Mouse (Mus musculus): ENCODE results near the gene Gm17604. TPM values are rescaled to one million over a fixed set of nuclear protein-coding genes. Genes with fewer than 3 reads are reported as not detected.

The Gm17604 gene
- polyA plus RNA-seq (2015; fragmentation: Nextera tagmentation; extraction: Ambion mirVana) = not detected in 2 replicates

- Histone ChIP-seq H3K4me2 (replicated peaks) (no peak within 1 kb of the TSS), H3K27ac (replicated peaks) (no peak within 1 kb of the TSS), H3K9me3 (no peaks in the 10 kb centered on the region), H3K4me1 (no peaks in the 10 kb centered on the region), H3K9ac (replicated peaks) (no peak within 1 kb of the TSS), H3K4me3 (no peak within 1 kb of the TSS), H3K36me3 (no peaks in the 10 kb centered on the region), H3K27me3 (no peaks in the 10 kb centered on the region)
- no peak for ATAC-seq (replicated peaks)
Observed at GRCm38 (mm10) chrX:165004779-165005324, at the start of gene Gm17604. Gene Gm17604 (minus strand): TSS chrX:165004829.

- Histone ChIP-seq H3K9me3 (no peaks in the 10 kb centered on the region), H3K27me3 (no peaks in the 10 kb centered on the region), H3K4me2 (replicated peaks) (no peak overlapping the region), H3K36me3 (no peaks in the 10 kb centered on the region), H3K9ac (replicated peaks) (no peak overlapping the region), H3K4me1 (no peaks in the 10 kb centered on the region), H3K27ac (replicated peaks) (no peak overlapping the region), H3K4me3 (no peak overlapping the region)
- ATAC-seq (replicated peaks) = no peak
- WGBS = 97% methylated on average over 1 of the region's 1 CpGs
Observed at GRCm38 (mm10) chrX:165049929-165050328, 45.3 kb upstream of the Gm17604 start.

- WGBS = 26% methylated on average over 4 of the region's 4 CpGs
- no peak overlapping the region for H3K4me3 ChIP-seq
- no peaks in the 10 kb centered on the region for H3K27me3 ChIP-seq
- no peaks in the 10 kb centered on the region for H3K36me3 ChIP-seq
- H3K4me2 ChIP-seq (replicated peaks) = no peak overlapping the region
- H3K4me1 ChIP-seq = no peaks in the 10 kb centered on the region
- H3K27ac ChIP-seq (replicated peaks) = no peak overlapping the region
- no peak overlapping the region for H3K9ac ChIP-seq (replicated peaks)
- ATAC-seq (replicated peaks) = no peak
- no peaks in the 10 kb centered on the region for H3K9me3 ChIP-seq
Observed at GRCm38 (mm10) chrX:165003141-165003540, 1.5 kb downstream of the Gm17604 start.

GRCm38 (mm10) chrX:164980193-164980775, 24.3 kb downstream of the Gm17604 start, which contains the start of the genes Mospd2 and Fancb:
Gene Mospd2 (minus strand): TSS chrX:164980375.
Gene Fancb (plus strand): TSS chrX:164980592.
- H3K4me1 ChIP-seq = peaks cover 14% of the 10 kb centered on the region
- H3K27me3 ChIP-seq = no peaks in the 10 kb centered on the region
- no peaks in the 10 kb centered on the region for H3K36me3 ChIP-seq
- WGBS = 14% methylated on average over 26 of the region's 26 CpGs
- no peaks in the 10 kb centered on the region for H3K9me3 ChIP-seq
- H3K4me3 ChIP-seq = peak within 1 kb of the TSS; percentile 58
- ATAC-seq (replicated peaks) = peak; percentile 100
- H3K9ac ChIP-seq (replicated peaks) = peak within 1 kb of the TSS; percentile 68
- H3K27ac ChIP-seq (replicated peaks) = peak within 1 kb of the TSS; percentile 68
- H3K4me2 ChIP-seq (replicated peaks) = peak within 1 kb of the TSS; percentile 41

- ATAC-seq (replicated peaks) = no peak
- H3K4me2 ChIP-seq (replicated peaks) = 0 out of 2 replicates have a peak overlapping the region, but pooled peaks have one; percentile 41
- H3K27ac ChIP-seq (replicated peaks) = no peak overlapping the region
- peaks cover 14% of the 10 kb centered on the region for H3K4me1 ChIP-seq
- 98% methylated on average over 2 of the region's 2 CpGs for WGBS
- H3K9me3 ChIP-seq = no peaks in the 10 kb centered on the region
- no peaks in the 10 kb centered on the region for H3K27me3 ChIP-seq
- H3K36me3 ChIP-seq = no peaks in the 10 kb centered on the region
- no peak overlapping the region for H3K9ac ChIP-seq (replicated peaks)
- H3K4me3 ChIP-seq = peak overlapping the region; percentile 58; the same call in 1 of the 2 replicates
Observed at GRCm38 (mm10) chrX:164978866-164979265, 25.8 kb downstream of the Gm17604 start.

GRCm38 (mm10) chrX:164971206-164971605, 33.4 kb downstream of the Gm17604 start:
- 55% methylated on average over 3 of the region's 3 CpGs for WGBS
- H3K9me3 ChIP-seq = no peaks in the 10 kb centered on the region
- H3K27me3 ChIP-seq = no peaks in the 10 kb centered on the region
- ATAC-seq (replicated peaks) = no peak
- H3K9ac ChIP-seq (replicated peaks) = no peak overlapping the region
- H3K36me3 ChIP-seq = no peaks in the 10 kb centered on the region
- H3K4me1 ChIP-seq = no peaks in the 10 kb centered on the region
- no peak overlapping the region for H3K4me3 ChIP-seq
- H3K4me2 ChIP-seq (replicated peaks) = no peak overlapping the region
- H3K27ac ChIP-seq (replicated peaks) = no peak overlapping the region

GRCm38 (mm10) chrX:164965750-164966448, 38.7 kb downstream of the Gm17604 start:
- H3K9ac ChIP-seq (replicated peaks) = no peak overlapping the region
- 84% methylated on average over 3 of the region's 3 CpGs for whole genome bisulfite sequencing
- ATAC-seq (replicated peaks) = no peak
- H3K27ac ChIP-seq (replicated peaks) = no peak overlapping the region
- H3K27me3 ChIP-seq = no peaks in the 10 kb centered on the region
- no peaks in the 10 kb centered on the region for H3K4me1 ChIP-seq
- H3K36me3 ChIP-seq = peaks cover 2% of the 10 kb centered on the region; the same call in 1 of the 2 replicates
- H3K9me3 ChIP-seq = no peaks in the 10 kb centered on the region
- no peak overlapping the region for H3K4me3 ChIP-seq
- H3K4me2 ChIP-seq (replicated peaks) = no peak overlapping the region

Other genes with a start within 250 kb of the Gm17604 start
- gene Mospd2, start 24.5 kb downstream of the Gm17604 start, polyA plus RNA-seq (2015; fragmentation: Nextera tagmentation; extraction: Ambion mirVana) = 15.4 and 15.8 TPM in 2 replicates
- gene Fancb, start 24.2 kb downstream of the Gm17604 start, polyA plus RNA-seq (2015; fragmentation: Nextera tagmentation; extraction: Ambion mirVana) = 4.1 and 4.8 TPM in 2 replicates

All from forebrain, embryonic 15.5 days (tissue).